Mouse (Mus musculus): ENCODE measurements around the gene Rassf4.
A peak's percentile ranks its signal among the peaks of the same experiment; 100 is the strongest.

Rassf4 gene

DNA sequence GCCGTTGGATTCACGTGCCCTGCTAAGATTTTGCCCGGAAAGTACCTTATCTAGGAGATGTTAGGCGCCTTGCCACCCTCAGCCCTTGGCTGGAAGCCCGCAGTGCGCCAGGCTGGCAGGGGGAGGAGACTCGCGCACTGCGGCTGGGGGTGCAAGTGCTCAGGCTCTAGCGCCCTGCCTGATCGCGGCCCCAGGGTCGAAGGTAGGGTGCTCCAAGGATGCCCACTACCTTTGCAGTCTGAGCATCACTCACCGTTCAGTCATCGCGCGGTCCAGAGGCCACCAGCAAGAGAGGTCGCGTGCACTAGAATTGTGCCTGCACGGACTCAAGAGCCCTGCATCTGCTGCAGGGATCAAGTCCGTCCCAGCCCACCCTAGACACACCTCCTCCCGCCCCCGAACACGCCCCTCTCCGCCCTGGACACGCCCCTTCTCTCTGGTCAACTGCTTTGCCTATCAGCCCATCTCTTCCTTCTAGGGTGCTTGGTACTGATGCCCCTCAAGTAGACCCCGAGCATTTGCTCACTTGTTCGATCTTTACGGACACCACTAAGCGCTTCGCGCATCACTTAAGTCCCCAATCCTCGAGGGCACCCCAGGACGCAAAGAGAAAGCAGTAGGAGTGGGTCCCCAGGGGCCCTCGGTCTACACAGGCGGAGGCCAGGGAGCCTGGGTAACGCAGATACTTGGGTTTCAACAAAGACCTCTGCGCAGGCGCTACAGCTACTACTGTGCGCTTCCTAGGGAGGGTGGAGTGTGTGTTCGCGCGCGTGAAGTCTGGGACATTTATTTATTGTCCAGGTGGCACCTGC is at the start of gene Rassf4:
Gene Rassf4, minus strand, starts transcription at position 482 of the 812 bp plus-strand sequence.
- peak; percentile 98 for DNase-seq (ENCODE audit: inconsistent ontology term)

DNA sequence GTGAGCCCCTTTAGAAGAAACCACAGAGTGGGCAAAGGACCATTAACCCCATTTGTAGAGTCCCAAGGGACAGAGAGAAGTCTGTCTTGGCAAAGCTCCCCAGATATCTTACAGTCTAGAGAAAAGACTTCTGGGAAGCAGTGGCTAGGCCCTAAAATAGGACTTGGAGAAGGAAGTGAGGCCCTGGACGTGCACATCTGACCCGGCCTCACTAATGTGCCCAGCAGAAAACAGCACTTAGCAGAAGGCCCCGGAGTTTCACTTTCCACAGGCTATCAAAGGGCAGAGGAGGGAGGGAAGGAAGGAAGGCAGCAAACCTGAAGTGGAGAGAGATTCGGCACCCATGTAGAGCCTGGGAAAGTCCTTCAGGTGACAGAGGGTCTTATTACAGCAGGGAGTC is 45.2 kb upstream of the Rassf4 start:
- DNase-seq (ENCODE audit: inconsistent ontology term), result no peak

DNA sequence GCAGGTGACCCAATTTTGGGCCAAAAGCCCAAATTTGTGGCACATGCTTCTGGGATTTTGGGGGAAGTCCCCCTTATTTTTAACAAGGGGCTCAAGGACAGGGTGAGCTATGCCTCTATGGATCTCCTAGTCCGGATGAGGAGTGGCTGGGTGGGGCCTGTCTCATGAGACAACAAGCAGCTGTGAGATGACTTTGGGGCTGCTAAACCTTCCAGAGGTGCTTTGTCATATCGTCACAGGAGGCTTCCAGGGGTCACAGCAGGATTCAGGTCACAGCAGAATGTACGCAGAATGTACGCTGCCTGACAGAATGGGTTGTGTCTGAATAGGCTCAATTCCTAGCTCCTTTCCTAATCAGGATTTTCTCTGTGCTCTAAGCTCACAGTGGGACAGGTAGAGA is 44.6 kb upstream of the Rassf4 start:
- no peak for DNase-seq (ENCODE audit: inconsistent ontology term)

DNA sequence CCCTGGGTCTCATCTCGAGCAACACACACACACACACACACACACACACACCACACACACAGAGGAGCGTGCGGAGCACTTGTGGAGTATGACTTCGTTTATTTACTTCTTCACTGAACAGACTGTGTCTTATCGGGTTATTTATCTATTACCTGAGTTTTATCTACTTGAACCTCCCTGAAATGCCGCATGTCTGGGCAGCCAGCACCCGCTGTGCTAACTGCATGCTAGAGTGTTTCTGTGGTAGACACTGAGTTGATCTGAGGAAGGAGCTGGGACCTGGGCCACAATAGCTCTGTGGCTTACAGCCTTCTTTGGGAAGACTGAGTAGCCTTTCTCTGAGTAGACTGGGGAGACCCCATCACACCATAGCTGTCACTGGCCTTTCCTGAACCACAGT is 44.1 kb upstream of the Rassf4 start:
- no peak for DNase-seq (ENCODE audit: inconsistent ontology term)

- no peak for DNase-seq (ENCODE audit: inconsistent ontology term)
These were observed 42.9 kb upstream of the Rassf4 start, which contains the start of gene Tmem72 for GRCm38 (mm10) chr6:116716666-116717065. TSS of gene Tmem72 (minus strand) at chr6:116716913.

- DNase-seq (ENCODE audit: inconsistent ontology term), result no peak
These were observed 41.4 kb upstream of the Rassf4 start for GRCm38 (mm10) chr6:116715166-116715565.

DNA sequence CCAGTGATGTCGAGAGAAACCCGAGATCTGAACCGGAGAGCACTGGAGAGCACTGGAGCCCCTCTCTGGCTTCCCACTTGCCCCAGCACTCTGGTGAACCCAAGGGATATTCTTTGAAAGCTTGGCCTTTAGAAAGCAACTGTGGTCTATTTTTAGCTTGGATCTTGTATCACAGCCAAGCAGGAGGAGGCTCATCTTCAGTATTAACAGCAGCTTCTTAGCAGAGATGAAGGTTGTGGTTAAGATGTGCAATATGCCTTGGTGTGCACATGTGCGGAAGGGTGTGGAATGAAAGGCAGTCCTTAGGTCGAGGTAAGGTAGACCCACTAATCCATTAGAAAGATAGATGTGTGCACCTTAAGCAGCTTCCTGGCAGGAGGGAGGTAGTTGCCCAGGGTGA is 40.8 kb upstream of the Rassf4 start:
- no peak for DNase-seq (ENCODE audit: inconsistent ontology term)

- no peak for DNase-seq (ENCODE audit: inconsistent ontology term)
These were observed 40.2 kb upstream of the Rassf4 start for GRCm38 (mm10) chr6:116713966-116714365.

- DNase-seq (ENCODE audit: inconsistent ontology term), result no peak
These were observed 38.8 kb upstream of the Rassf4 start for GRCm38 (mm10) chr6:116712503-116712902.

DNA sequence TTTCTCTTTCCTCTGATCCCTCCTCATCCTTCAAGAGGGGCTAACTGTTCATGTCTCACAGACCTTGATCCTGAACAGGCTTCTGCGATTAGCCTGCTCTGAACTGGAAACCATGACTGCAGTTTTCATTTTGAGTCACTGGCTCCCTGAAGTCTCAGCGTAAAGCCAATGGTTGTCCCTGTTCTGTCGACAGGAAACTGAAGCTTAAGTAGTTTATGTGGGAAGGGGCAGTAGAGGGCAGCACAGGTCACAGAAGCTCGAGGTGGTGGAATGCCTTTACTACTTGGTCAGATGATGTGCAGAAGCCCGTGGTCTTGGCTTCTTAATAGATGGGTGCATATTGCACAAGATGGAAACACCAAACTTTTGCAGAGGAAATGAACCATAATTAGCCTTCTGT is 38.3 kb upstream of the Rassf4 start:
- no peak for DNase-seq (ENCODE audit: inconsistent ontology term)

DNA sequence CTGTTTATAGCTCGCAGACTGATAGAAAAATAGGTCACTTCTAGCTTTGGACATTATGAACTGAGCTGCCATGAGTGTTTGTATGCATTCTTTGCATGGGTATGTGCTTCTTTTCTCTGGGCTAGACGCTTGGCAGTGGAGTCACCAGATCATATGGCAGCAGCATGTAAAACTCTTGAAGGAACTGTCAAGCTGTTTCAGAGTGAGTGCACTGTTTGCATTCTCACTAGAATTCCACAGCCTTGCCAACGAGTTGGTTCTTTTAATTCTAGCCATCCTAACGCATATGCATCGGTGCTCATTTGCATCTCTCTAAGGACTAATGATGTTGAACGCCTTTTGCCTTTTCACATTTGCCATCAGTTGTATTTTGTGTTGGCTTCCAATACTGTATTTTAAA is 30.6 kb upstream of the Rassf4 start:
- no peak for DNase-seq (ENCODE audit: inconsistent ontology term)

- DNase-seq (ENCODE audit: inconsistent ontology term), result no peak
These were observed 27.1 kb upstream of the Rassf4 start for GRCm38 (mm10) chr6:116700821-116701220.

- no peak for DNase-seq (ENCODE audit: inconsistent ontology term)
These were observed 24.2 kb upstream of the Rassf4 start for GRCm38 (mm10) chr6:116697896-116698425.

DNA sequence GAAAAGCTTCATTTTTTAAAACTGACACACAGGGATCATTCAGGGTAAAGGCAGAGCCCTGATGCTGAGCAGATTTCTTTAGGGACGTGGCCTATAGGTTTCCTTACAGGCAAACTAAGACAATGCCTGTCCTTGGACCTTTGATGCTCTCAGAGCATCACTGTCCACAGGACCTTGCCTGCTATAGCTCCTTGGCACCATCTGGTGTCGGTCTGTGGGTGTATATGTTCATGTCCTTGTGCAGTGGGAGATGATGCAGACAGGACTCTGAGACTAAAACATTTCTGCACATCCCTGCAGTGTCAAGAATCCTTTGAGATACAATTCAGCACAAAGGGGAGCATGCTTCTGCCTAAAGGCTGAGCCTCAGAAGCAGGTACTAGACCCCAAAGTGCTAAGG is 23.7 kb upstream of the Rassf4 start:
- DNase-seq (ENCODE audit: inconsistent ontology term), result peak; percentile 40

- DNase-seq (ENCODE audit: inconsistent ontology term), result peak; percentile 97
These were observed 20.6 kb upstream of the Rassf4 start for GRCm38 (mm10) chr6:116694346-116694745.

GRCm38 (mm10) chr6:116693639-116694038 is 19.9 kb upstream of the Rassf4 start:
- peak; percentile 60 for DNase-seq (ENCODE audit: inconsistent ontology term)

- DNase-seq (ENCODE audit: inconsistent ontology term), result no peak
These were observed 8.6 kb upstream of the Rassf4 start for GRCm38 (mm10) chr6:116682317-116682716.

DNA sequence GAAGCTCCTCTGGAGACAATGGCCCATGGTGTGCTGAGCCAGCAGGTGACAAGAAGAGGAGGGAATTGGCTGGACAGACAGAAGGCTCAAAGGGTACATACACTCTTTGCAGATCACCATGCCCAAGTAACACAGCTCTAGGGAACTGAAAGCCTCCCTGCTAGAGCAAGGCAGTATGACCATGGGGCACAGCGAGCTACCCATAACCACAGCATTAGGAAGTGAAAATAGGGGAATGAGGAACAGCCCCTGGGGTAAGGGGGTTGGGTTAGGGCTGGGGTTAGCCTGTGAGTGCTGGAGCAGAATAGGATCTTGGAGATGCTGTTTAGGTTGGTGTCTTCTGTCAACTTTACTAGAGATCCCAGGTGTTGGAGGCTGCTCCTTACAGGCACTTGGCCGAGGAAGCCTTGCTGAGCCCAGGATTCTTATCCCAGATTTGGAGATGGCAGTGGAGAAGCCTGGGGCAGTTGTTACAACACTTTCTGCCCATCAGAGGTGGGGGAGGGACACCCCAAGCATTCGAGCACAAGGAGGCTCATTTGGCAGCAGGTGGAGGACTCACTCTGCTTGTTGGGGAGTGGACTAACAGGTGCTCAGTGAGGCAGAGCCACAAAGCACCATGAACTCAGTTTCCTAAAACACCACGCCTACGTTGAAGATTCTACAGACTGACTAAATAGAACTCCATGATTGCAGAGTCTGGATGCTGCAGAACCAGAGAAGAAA is 6.0 kb upstream of the Rassf4 start:
- no peak for DNase-seq (ENCODE audit: inconsistent ontology term)

DNA sequence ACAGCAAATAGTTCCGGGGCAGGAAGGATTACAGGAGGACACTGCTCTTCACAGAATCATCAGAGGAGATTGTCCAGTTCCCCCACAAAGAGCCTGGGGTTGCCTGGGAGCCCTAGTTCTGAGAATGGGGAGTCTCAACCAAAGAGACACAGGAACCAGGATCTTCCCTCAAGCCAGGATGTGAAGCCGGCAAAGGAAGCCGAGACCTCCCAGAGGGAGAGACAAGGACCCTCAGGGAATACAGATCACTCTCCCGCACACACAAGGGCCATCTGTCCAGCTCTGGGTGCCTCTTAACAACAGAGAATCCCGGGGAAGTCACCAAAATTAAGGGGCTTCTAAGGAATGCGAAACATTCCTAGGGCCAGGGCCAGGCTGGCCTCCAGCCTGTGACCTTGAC is 3.6 kb upstream of the Rassf4 start:
- no peak for DNase-seq (ENCODE audit: inconsistent ontology term)

- DNase-seq (ENCODE audit: inconsistent ontology term), result no peak
These were observed 2.7 kb upstream of the Rassf4 start for GRCm38 (mm10) chr6:116676355-116676913.

- DNase-seq (ENCODE audit: inconsistent ontology term), result no peak
These were observed 633 bp upstream of the Rassf4 start for GRCm38 (mm10) chr6:116674283-116674886.

DNA sequence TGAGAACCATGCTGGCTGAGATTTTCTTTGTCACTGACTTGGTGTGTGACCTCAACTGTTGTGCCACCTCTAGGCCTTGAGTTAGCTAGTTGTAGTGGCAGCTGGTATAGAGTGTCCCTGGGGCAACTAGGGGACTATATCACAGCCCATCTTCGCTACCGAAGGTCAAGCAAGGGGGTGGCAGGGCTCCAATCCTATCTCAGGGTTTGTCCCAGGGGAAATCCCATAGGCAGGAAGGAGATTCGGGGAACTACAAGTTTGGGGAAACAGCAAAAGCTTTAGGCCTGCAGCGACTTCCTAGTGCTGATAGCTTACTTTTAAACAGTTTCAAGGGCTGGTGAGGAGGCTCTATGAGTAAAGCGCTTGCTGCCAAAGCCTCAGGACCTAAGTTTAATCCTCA is 1.4 kb downstream of the Rassf4 start:
- peak; percentile 51 for DNase-seq (ENCODE audit: inconsistent ontology term)

All from Muller cell, postnatal 12 days (primary cell).